Mouse (Mus musculus) neural tube, embryonic 12.5 days (tissue): ENCODE data around the gene Rbbp5. TPM values are rescaled to one million over a fixed set of nuclear protein-coding genes. Genes with fewer than 3 reads are reported as not detected.

ENCODE experiments used
- ATAC-seq: fragments of 200-750 bp; cut with Nextera tagmentation; 2 replicates; pipeline ENCODE4 v1.8.0; 2017; ENCODE audit warnings: low read depth, mild to moderate bottlenecking, moderate TSS enrichment, moderate library complexity; ENCODE audit not compliant: low FRiP score
- H3K27ac ChIP-seq: fragments of 300-500 bp; sonication (generic); 2 replicates; pipeline ENCODE4 v1.5.1; 2016
- H3K27me3 ChIP-seq: fragments of 300-500 bp; sonication (generic); replicated peaks from 2 replicates; pipeline ENCODE4 v1.6.1; 2016; ENCODE audit warnings: mild to moderate bottlenecking
- H3K36me3 ChIP-seq: fragments of 300-500 bp; sonication (generic); 2 replicates; pipeline ENCODE4 v1.6.1; 2016; ENCODE audit warnings: mild to moderate bottlenecking
- H3K4me1 ChIP-seq: fragments of 300-500 bp; sonication (generic); 2 replicates; pipeline ENCODE4 v1.6.1; 2016
- H3K4me2 ChIP-seq: fragments of 300-500 bp; sonication (generic); replicated peaks from 2 replicates; pipeline ENCODE4 v1.6.1; 2016; ENCODE audit warnings: mild to moderate bottlenecking
- H3K4me3 ChIP-seq: fragments of 300-500 bp; sonication (generic); 2 replicates; pipeline ENCODE4 v1.5.1; 2016
- H3K9ac ChIP-seq: fragments of 300-500 bp; sonication (generic); 2 replicates; pipeline ENCODE4 v1.6.1; 2016; ENCODE audit warnings: mild to moderate bottlenecking
- H3K9me3 ChIP-seq: fragments of 300-500 bp; sonication (generic); 2 replicates; pipeline ENCODE4 v1.6.1; 2016; ENCODE audit warnings: mild to moderate bottlenecking
- WGBS: fragments of 180-500 bp; shearing (Covaris S2); methylation state at CpG from one replicate; pipeline ENCODE4 v1.1.7; 2016; 5-methylcytosine and 5-hydroxymethylcytosine counted together
- polyA plus RNA-seq: library from polyadenylated mRNA; unstranded; fragments of >200 nt; fragmentation: Nextera tagmentation; extraction: Ambion mirVana; gene quantifications from 2 replicates; pipeline ENCODE4 v1.2.1, GENCODE M21; 2016

Rbbp5 gene
- polyA plus RNA-seq, 1 experiment from 2014 or later: 53.8 TPM

- Histone ChIP-seq H3K4me1 (peaks cover 34% of the 10 kb centered on the region), H3K9ac (no peak overlapping the region), H3K4me3 (no peak overlapping the region), H3K36me3 (peaks cover 20% of the 10 kb centered on the region), H3K27me3 (no peaks in the 10 kb centered on the region), H3K4me2 (no peak overlapping the region), H3K27ac (no peak overlapping the region), H3K9me3 (no peaks in the 10 kb centered on the region)
- no peak for ATAC-seq
- WGBS: 95% methylated on average over 13 of the region's 13 CpGs
Measured at GRCm38 (mm10) chr1:132528071-132528470, 50.9 kb downstream of the Rbbp5 start.

DNA sequence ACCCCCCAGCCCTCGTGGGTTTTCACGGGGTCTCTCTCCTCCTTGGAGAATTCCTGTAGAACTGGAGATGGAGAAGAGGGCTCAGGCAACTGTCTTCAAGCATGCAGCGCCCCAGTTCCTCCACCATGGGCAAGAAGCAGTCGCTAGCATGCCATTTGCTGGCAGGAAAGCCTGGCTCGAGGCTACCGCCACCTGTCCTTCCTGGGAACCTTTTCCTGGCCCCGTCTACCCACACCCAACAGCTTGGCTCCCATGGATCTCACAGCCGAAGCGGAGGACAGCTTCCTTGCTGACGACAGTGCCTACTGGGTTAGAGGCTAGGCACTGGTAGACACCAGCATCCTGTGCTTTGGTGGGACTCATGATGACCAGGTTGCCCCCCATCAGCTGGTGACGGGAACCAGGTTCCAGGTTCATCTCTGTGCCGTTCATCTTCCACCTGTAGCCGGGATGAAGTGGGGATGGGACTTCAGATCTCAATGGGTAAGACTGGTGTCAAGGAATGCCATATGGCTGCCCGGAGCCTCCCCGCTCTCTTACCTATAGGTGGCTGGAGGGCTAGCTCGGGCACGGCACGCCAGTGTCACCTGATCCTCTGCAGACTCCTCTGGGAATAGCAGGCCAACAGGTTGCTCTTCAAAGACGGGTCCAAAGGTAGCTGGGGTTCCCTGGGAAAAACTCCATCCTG is 51.6 kb downstream of the Rbbp5 start:
- Histone ChIP-seq H3K4me3 (no peak overlapping the region), H3K27ac (no peak overlapping the region), H3K9ac (no peak overlapping the region), H3K36me3 (peaks cover 13% of the 10 kb centered on the region), H3K4me2 (no peak overlapping the region), H3K27me3 (no peaks in the 10 kb centered on the region), H3K4me1 (peaks cover 42% of the 10 kb centered on the region), H3K9me3 (no peaks in the 10 kb centered on the region)
- ATAC-seq: no peak
- WGBS: 87% methylated on average over 19 of the region's 19 CpGs

DNA sequence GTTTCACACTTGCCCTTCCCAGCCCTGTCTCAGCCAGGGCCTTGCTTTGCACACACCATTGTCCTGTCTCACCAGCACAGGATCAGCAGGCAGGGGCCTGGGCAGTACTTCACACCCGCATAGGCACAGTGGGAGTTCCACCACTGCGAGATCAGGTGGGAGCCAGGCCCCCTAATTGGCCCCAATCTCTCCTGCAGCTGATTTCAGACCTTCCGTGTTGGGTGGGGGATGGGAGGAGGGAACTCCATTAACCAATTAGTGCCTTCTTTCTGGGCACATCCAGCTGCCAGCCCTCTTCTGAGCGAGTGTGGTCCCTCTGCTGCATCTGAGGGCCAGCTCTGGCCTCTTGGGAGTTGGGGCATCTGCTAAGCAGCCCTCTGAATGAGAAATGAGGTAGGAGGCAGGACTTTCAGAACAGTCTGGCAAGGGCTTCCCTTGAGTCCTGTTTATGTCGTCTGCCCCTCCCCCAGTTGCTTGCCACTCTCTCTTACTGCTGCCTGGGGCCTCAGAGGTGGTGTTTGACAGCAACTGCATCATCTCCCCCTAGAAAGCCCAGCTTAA is 53.5 kb downstream of the Rbbp5 start:
- peak; percentile 88 for ATAC-seq
- Histone ChIP-seq H3K27ac (peak overlapping the region; percentile 20; the same call in 1 of the 2 replicates), H3K4me3 (no peak overlapping the region), H3K9ac (no peak overlapping the region), H3K36me3 (peaks cover 13% of the 10 kb centered on the region), H3K27me3 (no peaks in the 10 kb centered on the region; the same call in 1 of the 2 replicates), H3K9me3 (no peaks in the 10 kb centered on the region), H3K4me1 (peaks cover 57% of the 10 kb centered on the region), H3K4me2 (no peak overlapping the region)
- WGBS: under 1% methylated on average over 5 of the region's 5 CpGs

DNA sequence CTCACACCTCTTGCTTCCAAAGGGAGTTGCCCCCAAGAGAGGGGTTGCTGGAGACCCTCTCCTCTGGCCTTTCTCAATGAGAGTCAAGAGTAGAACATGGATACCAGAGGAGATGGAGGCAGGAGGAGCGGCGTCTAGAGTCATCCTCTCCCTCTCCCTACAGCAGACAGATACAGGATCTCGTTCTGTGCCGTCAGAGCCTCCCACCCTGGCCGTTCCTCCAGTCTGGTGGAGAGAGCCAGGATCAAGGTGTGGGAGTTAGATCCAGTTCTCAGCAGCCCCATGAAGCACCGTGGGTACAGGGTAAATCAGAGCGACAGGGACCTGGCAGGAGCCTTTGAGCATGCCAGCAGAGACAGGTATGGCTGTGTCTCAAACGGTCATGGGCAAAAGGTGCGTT is 55.4 kb downstream of the Rbbp5 start:
- WGBS: 70% methylated on average over 9 of the region's 9 CpGs
- no peaks in the 10 kb centered on the region for H3K9me3 ChIP-seq
- no peak overlapping the region for H3K4me2 ChIP-seq
- H3K9ac ChIP-seq: no peak overlapping the region
- H3K36me3 ChIP-seq: peaks cover 10% of the 10 kb centered on the region
- ATAC-seq: no peak
- H3K27me3 ChIP-seq: no peaks in the 10 kb centered on the region; the same call in 1 of the 2 replicates
- no peak overlapping the region for H3K27ac ChIP-seq
- H3K4me1 ChIP-seq: peaks cover 47% of the 10 kb centered on the region
- H3K4me3 ChIP-seq: no peak overlapping the region

- H3K9me3 ChIP-seq: no peaks in the 10 kb centered on the region
- no peak overlapping the region for H3K4me3 ChIP-seq
- 5% methylated on average over 8 of the region's 8 CpGs for WGBS
- H3K27me3 ChIP-seq: no peaks in the 10 kb centered on the region; the same call in 1 of the 2 replicates
- no peak for ATAC-seq
- peak overlapping the region; percentile 33; the same call in 1 of the 2 replicates for H3K4me2 ChIP-seq
- peaks cover 54% of the 10 kb centered on the region for H3K4me1 ChIP-seq
- H3K9ac ChIP-seq: 0 out of 2 replicates have a peak overlapping the region, but pooled peaks have one; percentile 8
- no peak overlapping the region for H3K27ac ChIP-seq
- no peaks in the 10 kb centered on the region for H3K36me3 ChIP-seq
Measured at GRCm38 (mm10) chr1:132533840-132534239, 56.7 kb downstream of the Rbbp5 start.

- no peak for ATAC-seq
- no peak overlapping the region for H3K4me2 ChIP-seq
- peaks cover 5% of the 10 kb centered on the region; the same call in 1 of the 2 replicates for H3K27me3 ChIP-seq
- no peak overlapping the region for H3K9ac ChIP-seq
- WGBS: 92% methylated on average over 4 of the region's 4 CpGs
- peaks cover 50% of the 10 kb centered on the region for H3K4me1 ChIP-seq
- no peak overlapping the region for H3K4me3 ChIP-seq
- no peaks in the 10 kb centered on the region for H3K36me3 ChIP-seq
- no peaks in the 10 kb centered on the region for H3K9me3 ChIP-seq
- H3K27ac ChIP-seq: no peak overlapping the region
Measured at GRCm38 (mm10) chr1:132535541-132535940, 58.4 kb downstream of the Rbbp5 start.

DNA sequence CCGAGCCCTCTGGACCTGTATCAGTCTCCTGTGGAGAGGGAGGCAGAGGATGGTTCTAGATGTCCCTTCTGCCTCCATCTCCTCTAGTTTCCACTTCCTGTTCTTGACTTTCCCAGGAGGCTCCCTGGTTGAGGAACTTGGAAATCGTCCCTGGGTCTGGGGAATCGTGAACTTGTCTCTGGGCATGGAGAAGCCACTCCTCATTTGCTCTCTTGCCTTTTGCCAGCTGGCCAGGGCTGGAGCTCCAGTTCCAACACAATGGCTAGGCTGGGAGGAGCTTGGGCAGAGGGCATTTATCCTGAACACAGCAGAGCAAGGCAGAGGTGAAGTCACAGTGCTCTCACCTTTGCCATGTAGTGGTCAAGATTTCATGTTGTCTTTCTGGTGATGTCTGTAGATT is 59.3 kb downstream of the Rbbp5 start:
- H3K36me3 ChIP-seq: no peaks in the 10 kb centered on the region
- no peak overlapping the region for H3K9ac ChIP-seq
- no peaks in the 10 kb centered on the region for H3K9me3 ChIP-seq
- H3K4me3 ChIP-seq: no peak overlapping the region
- ATAC-seq: no peak
- H3K4me1 ChIP-seq: peaks cover 50% of the 10 kb centered on the region
- peaks cover 11% of the 10 kb centered on the region for H3K27me3 ChIP-seq
- no peak overlapping the region for H3K27ac ChIP-seq
- WGBS: 84% methylated on average over 3 of the region's 3 CpGs
- H3K4me2 ChIP-seq: no peak overlapping the region

- Histone ChIP-seq H3K36me3 (no peaks in the 10 kb centered on the region), H3K27me3 (peaks cover 23% of the 10 kb centered on the region), H3K9ac (no peak overlapping the region), H3K27ac (no peak overlapping the region), H3K9me3 (no peaks in the 10 kb centered on the region), H3K4me3 (no peak overlapping the region), H3K4me1 (peaks cover 56% of the 10 kb centered on the region), H3K4me2 (peak overlapping the region; percentile 20; the same call in 1 of the 2 replicates)
- 80% methylated on average over 5 of the region's 5 CpGs for whole genome bisulfite sequencing
- no peak for ATAC-seq
Measured at GRCm38 (mm10) chr1:132537736-132538135, 60.6 kb downstream of the Rbbp5 start.

- Histone ChIP-seq H3K27me3 (peaks cover 37% of the 10 kb centered on the region), H3K4me1 (peaks cover 38% of the 10 kb centered on the region), H3K4me2 (peak overlapping the region; percentile 68), H3K27ac (no peak overlapping the region), H3K9me3 (no peaks in the 10 kb centered on the region), H3K4me3 (peak overlapping the region; percentile 44), H3K36me3 (no peaks in the 10 kb centered on the region), H3K9ac (peak overlapping the region; percentile 71; the same call in 1 of the 2 replicates)
- no peak for ATAC-seq
- 62% methylated on average over 7 of the region's 7 CpGs for WGBS
Measured at GRCm38 (mm10) chr1:132540701-132541100, 63.5 kb downstream of the Rbbp5 start.

DNA sequence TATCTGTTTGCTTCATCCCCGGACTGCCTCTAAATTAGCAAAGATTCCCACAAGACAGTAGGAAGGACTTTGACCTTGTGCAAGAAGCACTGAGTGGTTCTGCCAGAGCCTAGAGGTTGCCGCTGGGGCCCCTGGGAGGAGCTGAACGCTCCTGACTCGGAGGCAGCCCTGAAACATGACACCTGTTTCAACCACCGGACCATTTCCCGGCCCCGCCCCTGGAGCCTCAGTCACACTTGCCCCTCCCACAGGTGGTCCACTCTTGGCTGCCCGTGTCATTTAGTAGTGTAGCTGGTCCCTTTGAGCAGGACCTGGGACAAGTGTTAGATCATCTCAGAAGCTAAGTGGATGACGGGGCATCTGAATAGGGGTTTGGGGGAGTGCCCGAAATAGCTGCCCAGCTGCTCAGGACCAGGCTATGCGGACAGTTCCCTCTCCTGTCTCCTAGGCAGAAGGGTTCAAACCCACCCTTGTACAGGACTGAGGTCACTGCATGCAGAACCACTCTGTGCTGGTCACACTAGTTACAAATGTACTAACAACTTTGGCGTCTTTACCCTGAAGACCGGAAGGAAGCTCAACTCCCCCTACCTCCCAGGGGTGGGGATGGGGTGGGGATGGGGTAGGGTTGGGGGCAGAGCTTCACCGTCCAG is 64.1 kb downstream of the Rbbp5 start:
- no peaks in the 10 kb centered on the region for H3K36me3 ChIP-seq
- no peak overlapping the region for H3K27ac ChIP-seq
- WGBS: 4% methylated on average over 14 of the region's 14 CpGs
- no peaks in the 10 kb centered on the region for H3K9me3 ChIP-seq
- peak overlapping the region; percentile 44 for H3K4me3 ChIP-seq
- ATAC-seq: peak; percentile 8; the same call in 1 of the 2 replicates
- H3K4me1 ChIP-seq: peaks cover 38% of the 10 kb centered on the region
- peak overlapping the region; percentile 71 for H3K9ac ChIP-seq
- peak overlapping the region; percentile 68 for H3K4me2 ChIP-seq
- peaks cover 37% of the 10 kb centered on the region for H3K27me3 ChIP-seq

GRCm38 (mm10) chr1:132541824-132542599 is 64.8 kb downstream of the Rbbp5 start:
- WGBS: 14% methylated on average over 5 of the region's 5 CpGs
- ATAC-seq: peak; percentile 4; the same call in 1 of the 2 replicates

More at GRCm38 (mm10) chr1:132541824-132542599, 64.8 kb downstream of the Rbbp5 start:
- Histone ChIP-seq H3K27me3 (peaks cover 37% of the 10 kb centered on the region), H3K9ac (peak overlapping the region; percentile 71), H3K4me2 (peak overlapping the region; percentile 68), H3K27ac (peak overlapping the region; percentile 46; the same call in 1 of the 2 replicates), H3K4me1 (peaks cover 38% of the 10 kb centered on the region), H3K9me3 (no peaks in the 10 kb centered on the region), H3K4me3 (peak overlapping the region; percentile 44), H3K36me3 (no peaks in the 10 kb centered on the region)
